Mouse (Mus musculus): ENCODE data around the gene Bloc1s3. TPM values are rescaled to one million over a fixed set of nuclear protein-coding genes. Genes with fewer than 3 reads are reported as not detected.

The Bloc1s3 gene
- total and polyA plus RNA-seq, 3 experiments = 4.2 to 5.7 (median 5.2) TPM

DNA sequence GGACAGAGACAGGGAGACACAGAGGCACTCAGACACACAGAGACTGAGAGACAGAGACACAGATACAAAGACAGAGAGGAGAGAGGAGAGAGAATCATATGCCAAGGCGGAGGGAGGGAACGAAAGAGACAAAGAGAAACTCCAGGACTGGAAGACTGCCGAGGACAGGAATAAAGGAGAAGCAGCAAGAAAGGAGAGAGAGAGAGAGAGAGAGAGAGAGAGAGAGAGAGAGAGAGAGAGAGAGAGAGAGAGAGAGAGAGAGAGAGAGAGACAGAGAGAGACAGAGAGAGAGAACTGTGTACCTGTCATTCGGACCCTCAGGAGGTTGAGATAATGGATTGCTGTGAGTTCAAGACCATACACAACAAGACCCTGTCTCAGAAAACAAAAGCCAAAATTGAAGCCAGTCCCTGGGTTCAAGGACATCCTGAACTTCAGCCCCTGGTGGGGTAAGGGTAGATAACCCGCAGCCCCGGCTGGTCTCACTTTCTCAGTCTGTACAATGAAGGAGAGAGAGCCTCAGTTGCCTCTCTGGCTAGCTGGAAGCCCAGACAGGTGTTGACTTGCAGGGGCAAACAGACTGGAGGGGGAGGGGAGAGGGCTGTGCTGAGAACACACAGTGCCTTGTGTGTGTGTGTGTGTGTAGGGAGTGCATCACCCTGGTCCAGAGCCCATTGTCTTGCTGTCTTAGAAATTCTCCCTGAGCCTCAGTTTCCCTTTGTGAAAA lies 48.9 kb downstream of the Bloc1s3 start:
- H3K27me3 ChIP-seq (ENCODE audit: insufficient read depth, low read length) = peaks cover 20% of the 10 kb centered on the region
- no peak for DNase-seq (ENCODE audit: low spot score)
- TF ChIP-seq GATA2 (IDR thresholded peaks at IDR 0.05; ENCODE audit: borderline replicate concordance, low read depth, low read length) (no peak), CTCF (IDR thresholded peaks at IDR 0.05; ENCODE audit: low read depth, low read length) (no peak), POLR2AphosphoS5 (IDR thresholded peaks at IDR 0.05; ENCODE audit: insufficient replicate concordance, low read depth, low read length) (no peak), TAL1 (conservative IDR thresholded peaks at IDR 0.05; ENCODE audit: low read depth, low read length) (no peak), GATA1 (IDR thresholded peaks at IDR 0.05; ENCODE audit: borderline replicate concordance, low read length) (no peak)
- H3K4me3 ChIP-seq (ENCODE audit: low read depth, low read length) = peak overlapping the region; percentile 81; the same call in 1 of the 2 replicates
- peaks cover 52% of the 10 kb centered on the region for H3K4me1 ChIP-seq (ENCODE audit: insufficient read depth, low read depth, low read length)
- H3K36me3 ChIP-seq (replicated peaks) = peaks cover 25% of the 10 kb centered on the region
- no peak for ATAC-seq (ENCODE audit: extremely low read depth, insufficient number of reproducible peaks, low FRiP score, poor library complexity, severe bottlenecking)
- no peaks in the 10 kb centered on the region for H3K9me3 ChIP-seq (replicated peaks)

DNA sequence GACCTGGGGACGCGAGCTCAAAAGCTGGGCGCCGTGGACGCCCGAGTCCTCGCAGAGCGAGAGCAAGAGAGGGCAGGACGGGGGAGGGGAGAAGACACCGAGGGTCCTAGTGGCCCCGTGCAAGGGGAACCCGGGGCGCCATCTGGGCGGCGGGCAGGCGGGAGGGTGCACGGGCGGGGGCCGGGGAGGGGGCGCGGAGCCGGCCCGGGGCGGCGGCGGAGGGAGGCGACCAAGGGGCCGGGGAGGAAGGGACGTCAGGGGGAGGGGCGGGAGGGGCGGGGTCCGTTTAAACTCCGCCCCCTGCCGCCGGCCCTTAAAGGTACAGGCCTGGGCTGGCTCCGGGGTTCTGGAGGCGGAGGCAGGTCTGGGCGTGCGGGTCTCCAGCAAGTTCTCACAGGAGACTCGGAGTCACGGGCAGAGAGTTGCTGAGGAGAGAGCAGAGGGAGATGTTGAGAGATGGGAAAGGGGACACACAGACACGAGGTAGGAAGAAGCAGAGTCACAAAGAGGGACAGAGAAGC lies 49.5 kb downstream of the Bloc1s3 start, which contains the start of gene Mark4:
Mark4 (minus strand) TSS at position 231 of the 521 bp plus-strand sequence.
- ATAC-seq (ENCODE audit: extremely low read depth, insufficient number of reproducible peaks, low FRiP score, poor library complexity, severe bottlenecking) = peak; percentile 64
- peak; percentile 97 for DNase-seq (ENCODE audit: low spot score)
- H3K36me3 ChIP-seq (replicated peaks) = peaks cover 28% of the 10 kb centered on the region
- TF ChIP-seq CTCF (IDR thresholded peaks at IDR 0.05; ENCODE audit: low read depth, low read length) (no peak), GATA1 (IDR thresholded peaks at IDR 0.05; ENCODE audit: borderline replicate concordance, low read length) (no peak), TAL1 (conservative IDR thresholded peaks at IDR 0.05; ENCODE audit: low read depth, low read length) (no peak), POLR2AphosphoS5 (IDR thresholded peaks at IDR 0.05; ENCODE audit: insufficient replicate concordance, low read depth, low read length) (no peak), GATA2 (IDR thresholded peaks at IDR 0.05; ENCODE audit: borderline replicate concordance, low read depth, low read length) (no peak)
- H3K9me3 ChIP-seq (replicated peaks) = no peaks in the 10 kb centered on the region
- peak within 1 kb of the TSS; percentile 81 for H3K4me3 ChIP-seq (ENCODE audit: low read depth, low read length)
- H3K4me1 ChIP-seq (ENCODE audit: insufficient read depth, low read depth, low read length) = peaks cover 52% of the 10 kb centered on the region
- H3K27me3 ChIP-seq (ENCODE audit: insufficient read depth, low read length) = peaks cover 17% of the 10 kb centered on the region

DNA sequence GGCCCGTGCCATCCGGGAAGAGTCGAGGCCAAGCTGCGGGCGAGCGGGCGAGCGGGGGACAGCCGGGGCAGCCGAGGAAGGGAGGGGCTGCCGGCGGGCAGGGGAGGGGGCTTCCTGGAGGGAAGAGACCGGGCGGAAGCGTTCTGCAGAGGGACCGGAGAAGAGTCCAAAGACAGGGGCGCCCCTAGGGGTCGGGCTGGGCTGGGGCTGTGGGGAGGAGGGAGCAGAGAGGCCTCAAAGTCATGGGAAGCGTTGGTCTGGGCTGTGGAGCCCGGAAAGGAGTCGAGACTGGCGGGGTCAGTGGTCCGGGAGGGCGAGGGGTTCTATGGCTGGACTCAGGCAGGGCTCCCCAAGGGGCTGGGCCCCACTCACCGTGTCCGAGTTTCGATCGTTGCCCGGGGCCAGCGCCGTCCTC lies 50.1 kb downstream of the Bloc1s3 start:
- no peaks in the 10 kb centered on the region for H3K9me3 ChIP-seq (replicated peaks)
- peaks cover 34% of the 10 kb centered on the region for H3K36me3 ChIP-seq (replicated peaks)
- peak; percentile 25; the same call in 1 of the 2 replicates for ATAC-seq (ENCODE audit: extremely low read depth, insufficient number of reproducible peaks, low FRiP score, poor library complexity, severe bottlenecking)
- peaks cover 52% of the 10 kb centered on the region for H3K4me1 ChIP-seq (ENCODE audit: insufficient read depth, low read depth, low read length)
- H3K27me3 ChIP-seq (ENCODE audit: insufficient read depth, low read length) = peaks cover 12% of the 10 kb centered on the region
- no peak for TF ChIP-seq GATA1 (IDR thresholded peaks at IDR 0.05; ENCODE audit: borderline replicate concordance, low read length)
- no peak for TF ChIP-seq TAL1 (conservative IDR thresholded peaks at IDR 0.05; ENCODE audit: low read depth, low read length)
- no peak for TF ChIP-seq GATA2 (IDR thresholded peaks at IDR 0.05; ENCODE audit: borderline replicate concordance, low read depth, low read length)
- TF ChIP-seq POLR2AphosphoS5 (IDR thresholded peaks at IDR 0.05; ENCODE audit: insufficient replicate concordance, low read depth, low read length) = no peak
- no peak for TF ChIP-seq CTCF (IDR thresholded peaks at IDR 0.05; ENCODE audit: low read depth, low read length)
- DNase-seq (ENCODE audit: low spot score) = peak; percentile 90
- H3K4me3 ChIP-seq (ENCODE audit: low read depth, low read length) = peak overlapping the region; percentile 81

DNA sequence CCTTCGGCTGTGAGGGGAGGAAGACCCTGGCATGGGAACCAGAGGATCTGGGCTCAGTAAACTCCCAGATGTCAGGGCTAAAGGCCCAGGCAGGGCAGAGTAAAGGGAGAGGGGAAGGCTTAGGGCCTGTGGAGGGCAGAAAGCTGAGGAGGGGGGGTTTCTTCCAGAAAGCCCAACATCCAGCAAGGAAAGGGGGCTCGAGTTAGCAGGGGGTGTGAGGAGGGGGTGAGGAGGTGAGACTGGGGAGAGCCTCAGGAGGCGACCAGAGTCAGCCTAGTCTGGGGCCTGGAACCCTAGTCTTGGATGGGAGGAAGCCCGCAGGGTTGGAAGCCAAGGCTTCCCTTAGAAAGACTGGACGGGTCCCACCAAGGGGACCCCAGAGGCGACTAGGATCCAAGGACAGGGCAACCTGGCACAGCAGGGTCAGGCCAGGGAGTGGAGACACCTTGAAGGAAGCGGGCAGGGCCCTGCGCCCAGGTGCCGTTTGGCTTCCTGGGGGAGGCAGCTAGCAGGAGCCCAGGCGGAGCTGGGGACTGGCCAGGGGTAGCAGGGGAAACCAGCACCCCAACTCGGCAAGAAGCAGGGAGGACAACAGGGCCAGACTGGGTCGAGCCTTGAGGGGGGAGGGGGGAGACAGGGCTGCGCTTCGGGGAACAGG lies 50.6 kb downstream of the Bloc1s3 start:
- Histone ChIP-seq H3K27me3 (ENCODE audit: insufficient read depth, low read length) (peaks cover 6% of the 10 kb centered on the region; the same call in 1 of the 2 replicates), H3K4me1 (ENCODE audit: insufficient read depth, low read depth, low read length) (peaks cover 48% of the 10 kb centered on the region), H3K9me3 (replicated peaks) (no peaks in the 10 kb centered on the region), H3K4me3 (ENCODE audit: low read depth, low read length) (peak overlapping the region; percentile 81), H3K36me3 (replicated peaks) (peaks cover 35% of the 10 kb centered on the region)
- no peak for TF ChIP-seq TAL1 (conservative IDR thresholded peaks at IDR 0.05; ENCODE audit: low read depth, low read length)
- TF ChIP-seq GATA2 (IDR thresholded peaks at IDR 0.05; ENCODE audit: borderline replicate concordance, low read depth, low read length) = no peak
- TF ChIP-seq CTCF (IDR thresholded peaks at IDR 0.05; ENCODE audit: low read depth, low read length) = no peak
- TF ChIP-seq POLR2AphosphoS5 (IDR thresholded peaks at IDR 0.05; ENCODE audit: insufficient replicate concordance, low read depth, low read length) = no peak
- TF ChIP-seq GATA1 (IDR thresholded peaks at IDR 0.05; ENCODE audit: borderline replicate concordance, low read length) = no peak
- DNase-seq (ENCODE audit: low spot score) (no peak), ATAC-seq (ENCODE audit: extremely low read depth, insufficient number of reproducible peaks, low FRiP score, poor library complexity, severe bottlenecking) (no peak)

DNA sequence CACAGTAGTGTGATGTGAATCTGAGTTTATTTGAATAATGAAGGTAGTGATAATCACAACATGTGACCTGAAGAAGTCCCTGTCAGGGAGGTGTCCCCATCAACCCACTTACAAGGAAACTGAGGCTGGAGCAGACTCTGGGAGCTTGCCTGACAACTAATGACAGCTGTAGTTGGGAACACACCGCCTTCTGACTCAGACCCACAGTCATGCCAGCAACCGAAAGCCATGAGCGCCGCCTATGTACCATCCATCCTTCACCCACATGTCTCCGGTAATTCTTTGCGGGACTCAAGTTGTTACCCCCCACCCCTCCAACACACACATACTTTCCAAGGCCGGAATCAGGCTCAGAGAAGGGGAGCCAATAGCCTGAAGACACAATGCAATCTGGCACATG lies 51.5 kb downstream of the Bloc1s3 start:
- no peak for ATAC-seq (ENCODE audit: extremely low read depth, insufficient number of reproducible peaks, low FRiP score, poor library complexity, severe bottlenecking)
- no peaks in the 10 kb centered on the region for H3K9me3 ChIP-seq (replicated peaks)
- H3K4me3 ChIP-seq (ENCODE audit: low read depth, low read length) = no peak overlapping the region
- H3K27me3 ChIP-seq (ENCODE audit: insufficient read depth, low read length) = no peaks in the 10 kb centered on the region; the same call in 1 of the 2 replicates
- no peak for DNase-seq (ENCODE audit: low spot score)
- H3K36me3 ChIP-seq (replicated peaks) = peaks cover 44% of the 10 kb centered on the region
- TF ChIP-seq TAL1 (conservative IDR thresholded peaks at IDR 0.05; ENCODE audit: low read depth, low read length) = no peak
- peaks cover 48% of the 10 kb centered on the region for H3K4me1 ChIP-seq (ENCODE audit: insufficient read depth, low read depth, low read length)

DNA sequence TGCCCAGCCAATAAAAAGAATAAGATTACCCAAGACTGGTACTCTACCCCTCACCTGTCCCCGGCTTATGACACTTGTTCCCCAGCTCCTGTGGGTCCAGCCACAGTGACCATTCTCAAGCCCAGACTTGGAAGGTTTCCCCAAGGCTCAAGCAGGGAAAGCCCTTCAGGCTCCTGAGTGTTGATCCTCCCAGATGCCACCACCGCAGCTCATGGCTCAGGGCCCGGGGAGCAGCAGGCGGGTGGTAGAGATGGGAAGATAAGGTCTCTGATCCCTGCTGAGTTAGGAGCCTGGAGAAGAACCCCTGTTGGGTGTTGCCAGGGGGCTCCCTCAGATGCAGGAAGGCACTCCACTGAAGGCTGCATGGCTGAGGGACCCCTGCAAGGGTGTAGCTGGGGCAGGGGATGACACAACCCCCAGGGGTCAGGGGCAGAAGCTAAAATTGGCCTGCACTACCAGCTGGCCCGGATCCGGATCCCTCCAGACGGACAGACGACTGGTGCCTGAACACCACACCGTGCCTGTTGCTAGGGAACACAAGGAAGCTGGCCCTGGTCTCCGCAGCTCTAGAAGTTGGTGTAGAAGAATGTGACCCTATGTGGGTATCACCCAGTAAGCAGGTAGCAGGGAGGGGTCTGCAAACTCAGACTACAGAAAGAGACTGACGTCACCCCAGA lies 52.2 kb downstream of the Bloc1s3 start:
- Histone ChIP-seq H3K4me3 (ENCODE audit: low read depth, low read length) (no peak overlapping the region; the same call in 1 of the 2 replicates), H3K36me3 (replicated peaks) (peaks cover 51% of the 10 kb centered on the region), H3K27me3 (ENCODE audit: insufficient read depth, low read length) (no peaks in the 10 kb centered on the region; the same call in 1 of the 2 replicates), H3K9me3 (replicated peaks) (no peaks in the 10 kb centered on the region), H3K4me1 (ENCODE audit: insufficient read depth, low read depth, low read length) (peaks cover 46% of the 10 kb centered on the region)
- no peak for DNase-seq (ENCODE audit: low spot score)
- ATAC-seq (ENCODE audit: extremely low read depth, insufficient number of reproducible peaks, low FRiP score, poor library complexity, severe bottlenecking) = no peak
- no peak for TF ChIP-seq GATA1 (IDR thresholded peaks at IDR 0.05; ENCODE audit: borderline replicate concordance, low read length)
- TF ChIP-seq CTCF (IDR thresholded peaks at IDR 0.05; ENCODE audit: low read depth, low read length) = no peak
- no peak for TF ChIP-seq TAL1 (conservative IDR thresholded peaks at IDR 0.05; ENCODE audit: low read depth, low read length)
- TF ChIP-seq POLR2AphosphoS5 (IDR thresholded peaks at IDR 0.05; ENCODE audit: insufficient replicate concordance, low read depth, low read length) = no peak
